Mouse (Mus musculus) kidney, postnatal 0 days (tissue): ENCODE results near the gene Kctd19. TPM values are rescaled to one million over a fixed set of nuclear protein-coding genes. Genes with fewer than 3 reads are reported as not detected.

Source experiments
- ATAC-seq: fragments of 200-750 bp; cut with Nextera tagmentation; replicated peaks from 2 replicates; pipeline ENCODE4 v1.8.0; 2017; ENCODE audit warnings: low read depth, moderate number of reproducible peaks, moderate TSS enrichment, moderate library complexity; ENCODE audit not compliant: low FRiP score
- DNase-seq: peaks from one replicate; pipeline ENCODE4 v3.0.0-alpha.2; 2016; ENCODE audit warnings: low spot score
- H3K27ac ChIP-seq: fragments of 300-500 bp; sonication (generic); 2 replicates; pipeline ENCODE4 v1.5.1; 2014; ENCODE audit warnings: mild to moderate bottlenecking
- H3K27me3 ChIP-seq: fragments of 300-500 bp; sonication (generic); 2 replicates; pipeline ENCODE4 v1.6.1; 2014; ENCODE audit warnings: low read length, mixed read lengths; ENCODE audit not compliant: insufficient read depth
- H3K36me3 ChIP-seq: fragments of 300-500 bp; sonication (generic); 2 replicates; pipeline ENCODE4 v1.6.1; 2014; ENCODE audit warnings: low read length, mixed read lengths; ENCODE audit not compliant: insufficient read depth
- H3K4me1 ChIP-seq: fragments of 300-500 bp; sonication (generic); replicated peaks from 2 replicates; pipeline ENCODE4 v1.6.1; 2014; ENCODE audit warnings: antibody characterized with exemption, low read length, mixed read lengths; ENCODE audit not compliant: insufficient read depth
- H3K4me2 ChIP-seq: fragments of 300-500 bp; sonication (generic); 2 replicates; pipeline ENCODE4 v1.6.1; 2014; ENCODE audit warnings: mild to moderate bottlenecking, low read length, moderate library complexity, mixed read lengths
- H3K4me3 ChIP-seq: fragments of 300-500 bp; sonication (generic); replicated peaks from 2 replicates; pipeline ENCODE4 v1.5.1; 2014; ENCODE audit warnings: low read depth, low read length
- H3K9ac ChIP-seq: fragments of 300-500 bp; sonication (generic); 2 replicates; pipeline ENCODE4 v1.6.1; 2014; ENCODE audit warnings: low read depth, low read length
- H3K9me3 ChIP-seq: fragments of 300-500 bp; sonication (generic); replicated peaks from 2 replicates; pipeline ENCODE4 v1.6.1; 2016; ENCODE audit warnings: low read length, inconsistent platforms, mixed read lengths
- CTCF ChIP-seq: IDR thresholded peaks from 2 replicates; pipeline ENCODE4 v1.5.1; 2016; ENCODE audit warnings: antibody characterized with exemption, low read depth, mild to moderate bottlenecking, moderate library complexity
- WGBS: fragments of 180-500 bp; shearing (Covaris S2); extraction: QIAGEN DNeasy Blood & Tissue Kit; methylation state at CpG from one replicate; pipeline ENCODE4 v1.1.7; 2014; 5-methylcytosine and 5-hydroxymethylcytosine counted together
- polyA plus RNA-seq: library from polyadenylated mRNA; unstranded; fragments of >200 nt; fragmentation: Nextera tagmentation; extraction: Ambion mirVana; gene quantifications from 2 replicates; pipeline ENCODE4 v1.2.1, GENCODE M21; 2015

Gene Kctd19
- polyA plus RNA-seq, 1 experiment from 2014 or later = not detected

GRCm38 (mm10) chr8:105441433-105441832 lies 28.1 kb upstream of the Kctd19 start:
- DNase-seq = peak; percentile 65
- H3K4me2 ChIP-seq = no peak overlapping the region
- H3K9me3 ChIP-seq = no peaks in the 10 kb centered on the region
- H3K36me3 ChIP-seq = no peaks in the 10 kb centered on the region
- no peak overlapping the region for H3K4me3 ChIP-seq
- no peaks in the 10 kb centered on the region for H3K27me3 ChIP-seq
- no peak overlapping the region for H3K9ac ChIP-seq
- no peaks in the 10 kb centered on the region for H3K4me1 ChIP-seq
- TF ChIP-seq CTCF = peak; percentile 68
- ATAC-seq = no peak
- H3K27ac ChIP-seq = no peak overlapping the region
- WGBS = 9% methylated on average over 6 of the region's 6 CpGs

- Histone ChIP-seq H3K4me3 (no peak overlapping the region), H3K9me3 (no peaks in the 10 kb centered on the region), H3K9ac (no peak overlapping the region), H3K36me3 (no peaks in the 10 kb centered on the region), H3K4me1 (no peaks in the 10 kb centered on the region), H3K27me3 (no peaks in the 10 kb centered on the region), H3K27ac (no peak overlapping the region), H3K4me2 (no peak overlapping the region)
- DNase-seq (no peak), ATAC-seq (no peak)
- WGBS = 44% methylated on average over 5 of the region's 5 CpGs
- peak; percentile 56 for TF ChIP-seq CTCF
These were observed 25.6 kb upstream of the Kctd19 start for GRCm38 (mm10) chr8:105438865-105439264.

GRCm38 (mm10) chr8:105437078-105437748 lies 23.9 kb upstream of the Kctd19 start:
- DNase-seq = no peak
- H3K4me3 ChIP-seq = no peak overlapping the region
- H3K9ac ChIP-seq = no peak overlapping the region
- H3K27ac ChIP-seq = no peak overlapping the region
- no peaks in the 10 kb centered on the region for H3K36me3 ChIP-seq
- H3K4me2 ChIP-seq = no peak overlapping the region
- 70% methylated on average over 5 of the region's 5 CpGs for WGBS
- no peak for TF ChIP-seq CTCF
- no peak for ATAC-seq
- H3K9me3 ChIP-seq = no peaks in the 10 kb centered on the region
- no peaks in the 10 kb centered on the region for H3K27me3 ChIP-seq
- no peaks in the 10 kb centered on the region for H3K4me1 ChIP-seq

- Histone ChIP-seq H3K9ac (no peak overlapping the region), H3K27ac (no peak overlapping the region), H3K27me3 (no peaks in the 10 kb centered on the region), H3K4me2 (no peak overlapping the region), H3K36me3 (no peaks in the 10 kb centered on the region), H3K4me1 (no peaks in the 10 kb centered on the region), H3K9me3 (no peaks in the 10 kb centered on the region), H3K4me3 (no peak overlapping the region)
- ATAC-seq = no peak
- 77% methylated on average over 5 of the region's 5 CpGs for WGBS
- TF ChIP-seq CTCF = no peak
- DNase-seq = no peak
These were observed 22.9 kb upstream of the Kctd19 start for GRCm38 (mm10) chr8:105436218-105436617.

GRCm38 (mm10) chr8:105434136-105434535 lies 20.8 kb upstream of the Kctd19 start:
- ATAC-seq = no peak
- 42% methylated on average over 5 of the region's 5 CpGs for WGBS
- H3K36me3 ChIP-seq = no peaks in the 10 kb centered on the region

GRCm38 (mm10) chr8:105433511-105433910 lies 20.2 kb upstream of the Kctd19 start:
- Histone ChIP-seq H3K4me1 (no peaks in the 10 kb centered on the region), H3K27ac (no peak overlapping the region), H3K9me3 (no peaks in the 10 kb centered on the region), H3K27me3 (no peaks in the 10 kb centered on the region), H3K4me3 (no peak overlapping the region), H3K9ac (no peak overlapping the region), H3K4me2 (no peak overlapping the region), H3K36me3 (no peaks in the 10 kb centered on the region)
- no peak for DNase-seq
- TF ChIP-seq CTCF = no peak
- 47% methylated on average over 5 of the region's 5 CpGs for WGBS
- no peak for ATAC-seq

More at GRCm38 (mm10) chr8:105434136-105434535, 20.8 kb upstream of the Kctd19 start:
- Histone ChIP-seq H3K4me1 (no peaks in the 10 kb centered on the region), H3K4me2 (no peak overlapping the region), H3K27me3 (no peaks in the 10 kb centered on the region), H3K27ac (no peak overlapping the region), H3K9ac (no peak overlapping the region), H3K4me3 (no peak overlapping the region), H3K9me3 (no peaks in the 10 kb centered on the region)
- TF ChIP-seq CTCF = no peak
- DNase-seq = no peak

GRCm38 (mm10) chr8:105433021-105433420 lies 19.7 kb upstream of the Kctd19 start:
- 40% methylated on average over 6 of the region's 6 CpGs for WGBS
- Histone ChIP-seq H3K36me3 (no peaks in the 10 kb centered on the region), H3K9me3 (no peaks in the 10 kb centered on the region), H3K4me2 (no peak overlapping the region), H3K4me1 (no peaks in the 10 kb centered on the region), H3K9ac (no peak overlapping the region), H3K27ac (no peak overlapping the region), H3K4me3 (no peak overlapping the region), H3K27me3 (no peaks in the 10 kb centered on the region)
- no peak for TF ChIP-seq CTCF
- DNase-seq (no peak), ATAC-seq (no peak)
